Mouse (Mus musculus): Measurements from ENCODE around the gene Tmem217.

Tmem217 gene

GRCm38 (mm10) chr17:29552162-29552732, at the start of gene Tmem217:
Gene Tmem217, minus strand, starts transcription at chr17:29552385.
- no peak for DNase-seq

GRCm38 (mm10) chr17:29601391-29601790, 49.2 kb upstream of the Tmem217 start:
- peak; percentile 62 to 65 for DNase-seq

- no peak for DNase-seq
Observed at GRCm38 (mm10) chr17:29599537-29599936, 47.4 kb upstream of the Tmem217 start.

- no peak for DNase-seq
Observed at GRCm38 (mm10) chr17:29599051-29599450, 46.9 kb upstream of the Tmem217 start.

- no peak for DNase-seq
Observed at GRCm38 (mm10) chr17:29596771-29597132, 44.6 kb upstream of the Tmem217 start.

- DNase-seq = no peak
Observed at GRCm38 (mm10) chr17:29595891-29596770, 43.9 kb upstream of the Tmem217 start.

- peak; percentile 46 to 74 for DNase-seq
Observed at GRCm38 (mm10) chr17:29589221-29589898, 37.2 kb upstream of the Tmem217 start.

- no peak for DNase-seq
Observed at GRCm38 (mm10) chr17:29586921-29587320, 34.7 kb upstream of the Tmem217 start.

GRCm38 (mm10) chr17:29585446-29585845, 33.3 kb upstream of the Tmem217 start:
- no peak for DNase-seq

- no peak for DNase-seq
Observed at GRCm38 (mm10) chr17:29584737-29585136, 32.6 kb upstream of the Tmem217 start.

GRCm38 (mm10) chr17:29584306-29584705, 32.1 kb upstream of the Tmem217 start:
- no peak for DNase-seq

GRCm38 (mm10) chr17:29583569-29583968, 31.4 kb upstream of the Tmem217 start:
- DNase-seq = no peak

- no peak for DNase-seq
Observed at GRCm38 (mm10) chr17:29579579-29580126, 27.5 kb upstream of the Tmem217 start.

GRCm38 (mm10) chr17:29569831-29570230, 17.6 kb upstream of the Tmem217 start:
- no peak for DNase-seq

- no peak for DNase-seq
Observed at GRCm38 (mm10) chr17:29568435-29568834, 16.2 kb upstream of the Tmem217 start.

GRCm38 (mm10) chr17:29565521-29565920, 13.3 kb upstream of the Tmem217 start:
- DNase-seq = no peak

GRCm38 (mm10) chr17:29558476-29558875, 6.3 kb upstream of the Tmem217 start:
- no peak for DNase-seq

GRCm38 (mm10) chr17:29556893-29557292, 4.7 kb upstream of the Tmem217 start:
- DNase-seq = no peak

- no peak for DNase-seq
Observed at GRCm38 (mm10) chr17:29556456-29556855, 4.3 kb upstream of the Tmem217 start.

GRCm38 (mm10) chr17:29554176-29554575, 2.0 kb upstream of the Tmem217 start:
- no peak for DNase-seq

- no peak for DNase-seq
Observed at GRCm38 (mm10) chr17:29551019-29551418, 1.2 kb downstream of the Tmem217 start.

- DNase-seq = peak; percentile 95 to 96
Observed at GRCm38 (mm10) chr17:29549543-29550428, 2.4 kb downstream of the Tmem217 start, which contains the start of the genes Gm17657 and Tbc1d22b. Gene Gm17657, minus strand, starts transcription at chr17:29549638. Gene Tbc1d22b, plus strand, starts transcription at chr17:29549785.
